Mouse (Mus musculus) midbrain, embryonic 14.5 days (tissue): Measurements from ENCODE around the gene R3hdm2. TPM values are rescaled to one million over a fixed set of nuclear protein-coding genes. Genes with fewer than 3 reads are reported as not detected.

Source experiments
- ATAC-seq: fragments of 200-750 bp; cut with Nextera tagmentation; 2 replicates; pipeline ENCODE4 v1.8.0; 2017; ENCODE audit warnings: moderate number of reproducible peaks, moderate library complexity; ENCODE audit not compliant: low FRiP score, low TSS enrichment
- DNase-seq: peaks from one replicate; pipeline ENCODE4 v3.0.0-alpha.2; 2015
- H3K27ac ChIP-seq: fragments of 300-500 bp; sonication (generic); replicated peaks from 2 replicates; pipeline ENCODE4 v1.5.1; 2014; ENCODE audit warnings: mild to moderate bottlenecking, low read depth, low read length, moderate library complexity
- H3K27me3 ChIP-seq: fragments of 300-500 bp; sonication (generic); 2 replicates; pipeline ENCODE4 v1.6.1; 2014; ENCODE audit warnings: low read length, control low read depth, mixed read lengths; ENCODE audit not compliant: control insufficient read depth, insufficient read depth
- H3K36me3 ChIP-seq: fragments of 300-500 bp; sonication (generic); 2 replicates; pipeline ENCODE4 v1.6.1; 2014; ENCODE audit warnings: low read length, control low read depth; ENCODE audit not compliant: control insufficient read depth, insufficient read depth
- H3K4me1 ChIP-seq: fragments of 300-500 bp; sonication (generic); 2 replicates; pipeline ENCODE4 v1.6.1; 2014; ENCODE audit warnings: mild to moderate bottlenecking, antibody characterized with exemption, low read length, control low read depth; ENCODE audit not compliant: control insufficient read depth, insufficient read depth
- H3K4me2 ChIP-seq: fragments of 300-500 bp; sonication (generic); 2 replicates; pipeline ENCODE4 v1.6.1; 2014; ENCODE audit warnings: mild to moderate bottlenecking, low read length, moderate library complexity
- H3K4me3 ChIP-seq: fragments of 300-500 bp; sonication (generic); replicated peaks from 2 replicates; pipeline ENCODE4 v1.5.1; 2014; ENCODE audit warnings: low read depth, low read length
- H3K9ac ChIP-seq: fragments of 300-500 bp; sonication (generic); replicated peaks from 2 replicates; pipeline ENCODE4 v1.6.1; 2014; ENCODE audit warnings: mild to moderate bottlenecking, low read length, moderate library complexity
- H3K9me3 ChIP-seq: fragments of 300-500 bp; sonication (generic); 2 replicates; pipeline ENCODE4 v1.6.1; 2016; ENCODE audit warnings: low read length, control low read depth, mixed read lengths; ENCODE audit not compliant: control insufficient read depth
- WGBS: fragments of 180-500 bp; shearing (Covaris S2); extraction: QIAGEN DNeasy Blood & Tissue Kit; methylation state at CpG from one replicate; pipeline ENCODE4 v1.1.7; 2014; 5-methylcytosine and 5-hydroxymethylcytosine counted together
- polyA plus RNA-seq: library from polyadenylated mRNA; unstranded; fragments of >200 nt; fragmentation: Nextera tagmentation; extraction: Ambion mirVana; gene quantifications from 2 replicates; pipeline ENCODE4 v1.2.1, GENCODE M21; 2014

The R3hdm2 gene
- polyA plus RNA-seq, 1 experiment from 2014 or later = 34.0 TPM

GRCm38 (mm10) chr10:127425794-127426193, 45.7 kb downstream of the R3hdm2 start:
- Histone ChIP-seq H3K4me3 (no peak overlapping the region), H3K9ac (no peak overlapping the region), H3K27ac (no peak overlapping the region), H3K4me1 (peaks cover 19% of the 10 kb centered on the region), H3K27me3 (no peaks in the 10 kb centered on the region), H3K36me3 (no peaks in the 10 kb centered on the region), H3K9me3 (no peaks in the 10 kb centered on the region), H3K4me2 (no peak overlapping the region)
- 90% methylated on average over 2 of the region's 2 CpGs for WGBS
- no peak for DNase-seq
- ATAC-seq = no peak

DNA sequence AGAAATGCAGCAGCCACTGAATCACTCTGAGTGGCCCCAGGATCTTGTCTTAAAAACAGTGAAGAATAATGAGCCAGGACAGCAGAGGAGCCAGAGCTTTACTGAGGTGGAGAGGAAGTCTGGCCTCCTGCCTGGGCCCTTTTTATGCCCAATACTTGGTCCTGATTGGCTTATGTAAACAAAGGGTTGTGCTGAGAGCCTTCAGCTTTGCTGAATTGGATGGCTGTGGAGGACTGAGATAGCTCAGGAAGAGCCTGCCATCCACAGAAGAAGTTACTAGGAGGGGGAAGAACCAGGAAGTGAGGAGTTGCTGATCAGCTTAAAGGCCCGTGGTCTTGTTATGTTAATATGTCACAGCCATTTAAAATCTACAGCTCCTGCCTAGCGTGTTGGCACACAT, 46.5 kb downstream of the R3hdm2 start:
- WGBS = 7% methylated on average over 2 of the region's 2 CpGs
- Histone ChIP-seq H3K36me3 (no peaks in the 10 kb centered on the region), H3K9ac (no peak overlapping the region), H3K4me1 (peaks cover 10% of the 10 kb centered on the region), H3K27me3 (no peaks in the 10 kb centered on the region), H3K27ac (no peak overlapping the region), H3K4me3 (no peak overlapping the region), H3K9me3 (no peaks in the 10 kb centered on the region), H3K4me2 (no peak overlapping the region)
- ATAC-seq (no peak), DNase-seq (no peak)

GRCm38 (mm10) chr10:127427107-127427506, 47.0 kb downstream of the R3hdm2 start:
- H3K4me2 ChIP-seq = no peak overlapping the region
- H3K9ac ChIP-seq = no peak overlapping the region
- WGBS = 88% methylated on average over 1 of the region's 1 CpGs
- no peaks in the 10 kb centered on the region for H3K9me3 ChIP-seq
- H3K4me1 ChIP-seq = peaks cover 6% of the 10 kb centered on the region
- DNase-seq = no peak
- no peak for ATAC-seq
- no peak overlapping the region for H3K27ac ChIP-seq
- H3K36me3 ChIP-seq = no peaks in the 10 kb centered on the region
- H3K4me3 ChIP-seq = no peak overlapping the region
- H3K27me3 ChIP-seq = no peaks in the 10 kb centered on the region

GRCm38 (mm10) chr10:127427987-127428386, 47.9 kb downstream of the R3hdm2 start:
- H3K27me3 ChIP-seq = no peaks in the 10 kb centered on the region

GRCm38 (mm10) chr10:127429538-127429937, 49.4 kb downstream of the R3hdm2 start:
- no peaks in the 10 kb centered on the region for H3K27me3 ChIP-seq
- no peak overlapping the region for H3K4me2 ChIP-seq
- H3K36me3 ChIP-seq = no peaks in the 10 kb centered on the region
- 59% methylated on average over 1 of the region's 1 CpGs for WGBS
- ATAC-seq (no peak), DNase-seq (no peak)
- H3K9ac ChIP-seq = no peak overlapping the region
- no peak overlapping the region for H3K27ac ChIP-seq
- H3K4me3 ChIP-seq = no peak overlapping the region
- no peaks in the 10 kb centered on the region for H3K9me3 ChIP-seq
- H3K4me1 ChIP-seq = no peaks in the 10 kb centered on the region

More at GRCm38 (mm10) chr10:127427987-127428386, 47.9 kb downstream of the R3hdm2 start:
- no peaks in the 10 kb centered on the region for H3K9me3 ChIP-seq
- 97% methylated on average over 1 of the region's 1 CpGs for WGBS
- DNase-seq (no peak), ATAC-seq (no peak)
- no peak overlapping the region for H3K4me3 ChIP-seq
- no peaks in the 10 kb centered on the region for H3K36me3 ChIP-seq
- H3K4me2 ChIP-seq = no peak overlapping the region
- no peak overlapping the region for H3K9ac ChIP-seq
- no peaks in the 10 kb centered on the region for H3K4me1 ChIP-seq
- H3K27ac ChIP-seq = no peak overlapping the region

- no peak overlapping the region for H3K9ac ChIP-seq
- H3K4me3 ChIP-seq = no peak overlapping the region
- no peaks in the 10 kb centered on the region for H3K9me3 ChIP-seq
- H3K27me3 ChIP-seq = no peaks in the 10 kb centered on the region
- no peak overlapping the region for H3K4me2 ChIP-seq
- WGBS = 95% methylated on average over 4 of the region's 4 CpGs
- no peak overlapping the region for H3K27ac ChIP-seq
- H3K36me3 ChIP-seq = no peaks in the 10 kb centered on the region
- no peaks in the 10 kb centered on the region for H3K4me1 ChIP-seq
- DNase-seq (no peak), ATAC-seq (no peak)
These were observed 52.3 kb downstream of the R3hdm2 start for GRCm38 (mm10) chr10:127432466-127432865.

GRCm38 (mm10) chr10:127437354-127438113, 57.4 kb downstream of the R3hdm2 start:
- Histone ChIP-seq H3K9me3 (no peaks in the 10 kb centered on the region), H3K27ac (no peak overlapping the region), H3K27me3 (no peaks in the 10 kb centered on the region), H3K4me2 (no peak overlapping the region), H3K4me3 (no peak overlapping the region), H3K9ac (no peak overlapping the region), H3K36me3 (no peaks in the 10 kb centered on the region), H3K4me1 (no peaks in the 10 kb centered on the region)
- 92% methylated on average over 5 of the region's 5 CpGs for WGBS
- ATAC-seq (no peak), DNase-seq (no peak)

DNA sequence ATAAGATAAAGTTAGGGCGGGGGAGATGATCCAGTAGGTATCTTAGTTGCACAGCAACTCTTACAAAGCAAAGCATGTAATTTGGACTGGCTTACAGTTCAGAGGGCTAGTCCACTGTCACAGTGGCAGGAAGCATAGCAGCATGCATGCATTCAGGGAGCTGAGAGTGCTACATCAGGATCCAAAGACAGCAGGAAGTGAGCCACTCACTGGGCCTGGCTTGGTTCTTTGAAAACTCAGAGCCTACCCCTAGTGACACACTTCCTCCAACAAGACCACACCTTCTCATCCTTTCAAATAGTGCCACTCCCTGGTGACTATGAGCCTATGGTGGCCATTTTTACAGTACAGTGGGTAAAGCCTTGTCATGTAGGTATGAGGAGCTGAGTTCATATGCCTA, 73.6 kb downstream of the R3hdm2 start:
- H3K27me3 ChIP-seq = no peaks in the 10 kb centered on the region
- peaks cover 63% of the 10 kb centered on the region for H3K36me3 ChIP-seq
- ATAC-seq (no peak), DNase-seq (no peak)
- WGBS = 95% methylated on average over 1 of the region's 1 CpGs
- no peak overlapping the region for H3K4me3 ChIP-seq
- no peak overlapping the region for H3K9ac ChIP-seq
- H3K4me2 ChIP-seq = no peak overlapping the region
- H3K27ac ChIP-seq = no peak overlapping the region
- H3K9me3 ChIP-seq = no peaks in the 10 kb centered on the region
- no peaks in the 10 kb centered on the region for H3K4me1 ChIP-seq

GRCm38 (mm10) chr10:127462411-127463096, 82.4 kb downstream of the R3hdm2 start:
- no peak overlapping the region for H3K27ac ChIP-seq
- no peak overlapping the region for H3K9ac ChIP-seq
- no peak overlapping the region for H3K4me2 ChIP-seq
- DNase-seq (no peak), ATAC-seq (no peak)
- H3K9me3 ChIP-seq = no peaks in the 10 kb centered on the region
- WGBS = 63% methylated on average over 5 of the region's 5 CpGs
- peaks cover 70% of the 10 kb centered on the region for H3K36me3 ChIP-seq
- no peaks in the 10 kb centered on the region for H3K4me1 ChIP-seq
- H3K4me3 ChIP-seq = no peak overlapping the region
- no peaks in the 10 kb centered on the region for H3K27me3 ChIP-seq
